Mouse (Mus musculus): Measurements from ENCODE around the gene Efnb2. TPM values are rescaled to one million over a fixed set of nuclear protein-coding genes. Genes with fewer than 3 reads are reported as not detected.

Efnb2 gene
- polyA plus RNA-seq, 1 experiment from 2014 or later, result 54.6 TPM

DNA sequence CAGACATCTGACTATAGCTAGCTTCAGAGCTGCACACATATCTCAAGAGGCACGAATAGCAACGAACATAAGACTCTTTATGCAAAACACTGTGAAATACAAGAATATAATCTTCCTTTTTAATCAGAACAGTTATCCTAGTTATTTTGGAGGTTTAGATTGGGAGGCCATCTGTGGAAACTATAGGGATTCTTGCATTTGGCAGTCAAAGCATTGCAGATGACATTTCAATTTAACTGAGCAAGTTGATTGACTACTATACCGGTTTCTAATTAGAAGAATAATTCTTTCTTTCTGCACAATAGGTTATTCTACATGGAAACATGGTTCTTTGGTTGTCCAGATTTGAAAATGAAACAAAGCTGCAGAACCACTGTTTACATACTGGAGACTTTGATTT, 38.6 kb downstream of the Efnb2 start:
- Histone ChIP-seq H3K9me3 (ENCODE audit: control insufficient read depth, low read length) (0 out of 2 replicates have a peak, but pooled peaks cover 2% of the 10 kb centered on the region), H3K9ac (replicated peaks; ENCODE audit: low read depth, low read length) (no peak overlapping the region), H3K27me3 (replicated peaks; ENCODE audit: control insufficient read depth, insufficient read depth, low read length) (no peaks in the 10 kb centered on the region), H3K4me1 (replicated peaks; ENCODE audit: control insufficient read depth, insufficient read depth, low read length) (peaks cover 65% of the 10 kb centered on the region), H3K4me2 (ENCODE audit: low read length) (peak overlapping the region; percentile 4; the same call in 1 of the 2 replicates), H3K27ac (ENCODE audit: low read length) (peak overlapping the region; percentile 84), H3K36me3 (ENCODE audit: control insufficient read depth, insufficient read depth) (peaks cover 17% of the 10 kb centered on the region), H3K4me3 (replicated peaks; ENCODE audit: low read length) (no peak overlapping the region)
- 38% methylated on average over 3 of the region's 3 CpGs for WGBS
- no peak for ATAC-seq

DNA sequence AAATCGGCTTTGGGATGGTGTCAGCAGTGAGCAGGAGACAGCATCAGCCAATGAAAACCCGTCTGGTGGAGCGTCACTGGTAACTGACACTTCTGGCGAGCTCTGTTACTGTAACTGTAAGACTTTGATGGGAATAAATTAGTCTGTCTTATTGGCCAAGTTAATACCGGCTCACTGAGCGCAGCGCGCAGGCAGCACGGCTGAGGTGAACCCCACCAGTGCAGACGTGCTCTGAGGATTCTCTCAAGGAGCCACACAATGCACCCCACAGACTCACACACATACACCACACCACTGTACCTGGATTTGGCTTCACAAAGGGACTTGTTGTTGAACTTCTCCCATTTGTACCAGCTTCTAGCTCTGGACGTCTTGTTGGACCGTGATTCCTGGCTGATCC, 39.0 kb downstream of the Efnb2 start:
- H3K4me1 ChIP-seq (replicated peaks; ENCODE audit: control insufficient read depth, insufficient read depth, low read length), result peaks cover 65% of the 10 kb centered on the region
- 0 out of 2 replicates have a peak, but pooled peaks cover 2% of the 10 kb centered on the region for H3K9me3 ChIP-seq (ENCODE audit: control insufficient read depth, low read length)
- peaks cover 17% of the 10 kb centered on the region for H3K36me3 ChIP-seq (ENCODE audit: control insufficient read depth, insufficient read depth)
- H3K27ac ChIP-seq (ENCODE audit: low read length), result peak overlapping the region; percentile 84
- peak overlapping the region; percentile 4; the same call in 1 of the 2 replicates for H3K4me2 ChIP-seq (ENCODE audit: low read length)
- ATAC-seq, result peak; percentile 47
- no peak overlapping the region for H3K4me3 ChIP-seq (replicated peaks; ENCODE audit: low read length)
- H3K27me3 ChIP-seq (replicated peaks; ENCODE audit: control insufficient read depth, insufficient read depth, low read length), result no peaks in the 10 kb centered on the region
- H3K9ac ChIP-seq (replicated peaks; ENCODE audit: low read depth, low read length), result no peak overlapping the region
- whole genome bisulfite sequencing, result 39% methylated on average over 12 of the region's 12 CpGs

DNA sequence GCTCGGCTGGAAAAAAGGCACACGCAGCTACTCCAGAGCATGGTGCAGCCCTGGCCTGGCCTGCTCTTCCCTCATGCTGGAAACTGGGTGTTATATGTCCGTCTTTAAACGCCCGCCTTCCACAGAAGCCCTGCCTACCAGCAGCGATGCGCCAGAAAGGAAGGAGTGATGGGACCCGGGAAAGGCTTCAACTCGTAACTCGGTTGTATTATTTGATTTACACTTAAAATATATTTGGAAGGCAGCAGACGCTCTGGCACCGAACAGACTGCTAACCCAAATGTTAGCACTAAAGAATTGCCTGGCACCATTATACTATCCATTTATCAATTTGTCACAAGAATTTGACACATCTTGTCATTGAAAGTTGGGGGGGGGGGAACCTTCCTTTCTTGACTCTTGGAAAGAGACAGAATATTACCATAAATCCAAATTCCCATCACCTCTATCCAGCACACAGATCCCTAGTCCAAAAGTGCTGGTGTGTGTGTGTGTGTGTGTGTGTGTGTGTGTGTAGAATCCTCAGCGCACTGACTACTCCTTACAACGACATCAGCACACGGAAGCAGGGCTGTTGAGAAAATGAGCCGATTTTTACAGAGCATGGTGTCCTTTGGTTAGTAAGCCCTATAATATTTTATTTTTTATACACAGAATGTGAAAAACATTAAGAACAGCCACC, 39.7 kb downstream of the Efnb2 start:
- Histone ChIP-seq H3K9me3 (ENCODE audit: control insufficient read depth, low read length) (0 out of 2 replicates have a peak, but pooled peaks cover 2% of the 10 kb centered on the region), H3K27ac (ENCODE audit: low read length) (peak overlapping the region; percentile 88), H3K4me3 (replicated peaks; ENCODE audit: low read length) (no peak overlapping the region), H3K4me2 (ENCODE audit: low read length) (peak overlapping the region; percentile 17; the same call in 1 of the 2 replicates), H3K36me3 (ENCODE audit: control insufficient read depth, insufficient read depth) (peaks cover 17% of the 10 kb centered on the region), H3K27me3 (replicated peaks; ENCODE audit: control insufficient read depth, insufficient read depth, low read length) (no peaks in the 10 kb centered on the region), H3K4me1 (replicated peaks; ENCODE audit: control insufficient read depth, insufficient read depth, low read length) (peaks cover 65% of the 10 kb centered on the region), H3K9ac (replicated peaks; ENCODE audit: low read depth, low read length) (peak overlapping the region; percentile 8; the same call in 1 of the 2 replicates)
- ATAC-seq, result peak; percentile 71
- WGBS, result 57% methylated on average over 16 of the region's 16 CpGs

DNA sequence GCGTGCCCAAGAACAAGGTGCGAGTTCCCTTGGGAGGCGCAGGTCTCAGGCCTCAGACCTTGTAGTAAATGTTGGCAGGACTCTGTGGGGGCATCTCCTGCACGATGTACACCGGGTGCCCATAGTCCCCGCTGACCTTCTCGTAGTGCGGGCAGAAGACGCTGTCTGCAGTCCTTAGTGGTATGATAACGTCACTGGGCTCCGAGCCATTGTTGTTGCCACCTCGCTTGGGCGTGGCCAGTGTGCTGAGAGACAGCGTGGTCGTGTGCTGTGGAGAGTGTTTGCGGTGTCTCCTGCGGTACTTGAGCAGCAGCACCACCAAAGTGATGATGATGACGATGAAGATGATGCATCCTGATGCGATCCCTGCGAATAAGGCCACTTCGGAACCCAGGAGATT, 40.5 kb downstream of the Efnb2 start:
- WGBS, result 77% methylated on average over 21 of the region's 21 CpGs

DNA sequence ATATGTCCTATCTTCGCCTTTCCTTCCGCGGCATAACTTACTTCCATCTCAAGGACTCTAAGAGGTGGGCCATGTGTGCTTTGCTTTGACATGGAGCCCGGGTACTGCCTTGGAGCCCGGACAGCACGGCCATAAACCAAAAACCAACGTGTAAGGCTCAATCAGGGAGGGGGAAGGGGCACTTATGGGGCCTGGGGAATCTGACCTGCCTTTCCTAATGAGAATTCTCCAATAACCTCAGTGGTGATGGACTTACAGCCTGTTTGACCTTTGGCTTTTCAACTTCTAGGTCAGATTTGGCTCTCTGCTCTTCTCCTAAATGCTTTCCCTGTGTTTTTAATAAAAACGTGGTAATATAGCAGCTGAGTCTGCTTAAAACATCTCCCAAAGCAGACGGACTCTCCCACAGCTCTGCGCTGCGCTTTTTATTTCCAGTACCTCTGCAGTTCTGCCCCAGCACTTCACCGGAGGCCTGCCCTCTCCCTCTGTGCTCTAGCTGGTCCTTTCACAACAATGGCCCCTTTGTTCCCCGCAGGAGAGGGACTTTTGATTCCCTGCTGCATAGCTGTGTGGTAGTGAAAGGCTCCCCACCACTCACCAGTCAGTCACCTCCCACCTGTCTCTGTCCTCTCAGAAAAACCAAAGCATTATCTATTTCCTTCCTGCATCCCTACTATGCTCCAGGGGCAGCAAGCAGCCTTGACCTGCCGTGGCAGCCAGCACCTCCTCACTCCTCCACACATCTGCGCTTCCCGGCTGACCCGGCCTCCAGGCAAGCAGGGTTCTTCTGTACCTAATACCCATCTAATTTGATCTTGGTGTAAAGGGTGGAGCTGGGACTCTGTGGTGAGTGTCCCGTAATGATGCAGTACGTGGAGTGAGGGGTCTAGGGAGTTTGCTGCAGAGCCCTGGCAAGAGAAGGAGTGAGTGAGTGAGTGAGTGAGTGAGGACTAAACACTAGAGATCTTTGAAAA, 41.5 kb downstream of the Efnb2 start:
- H3K36me3 ChIP-seq (ENCODE audit: control insufficient read depth, insufficient read depth), result peaks cover 17% of the 10 kb centered on the region
- H3K27me3 ChIP-seq (replicated peaks; ENCODE audit: control insufficient read depth, insufficient read depth, low read length), result no peaks in the 10 kb centered on the region
- no peaks in the 10 kb centered on the region for H3K9me3 ChIP-seq (ENCODE audit: control insufficient read depth, low read length)
- peak overlapping the region; percentile 17 for H3K4me3 ChIP-seq (replicated peaks; ENCODE audit: low read length)
- H3K27ac ChIP-seq (ENCODE audit: low read length), result peak overlapping the region; percentile 88
- H3K9ac ChIP-seq (replicated peaks; ENCODE audit: low read depth, low read length), result peak overlapping the region; percentile 46
- ATAC-seq, result no peak
- H3K4me1 ChIP-seq (replicated peaks; ENCODE audit: control insufficient read depth, insufficient read depth, low read length), result peaks cover 59% of the 10 kb centered on the region
- H3K4me2 ChIP-seq (ENCODE audit: low read length), result peak overlapping the region; percentile 39
- 30% methylated on average over 19 of the region's 19 CpGs for WGBS

More for the DNA sequence above, 40.5 kb downstream of the Efnb2 start:
- no peaks in the 10 kb centered on the region for H3K9me3 ChIP-seq (ENCODE audit: control insufficient read depth, low read length)
- peak overlapping the region; percentile 88 for H3K27ac ChIP-seq (ENCODE audit: low read length)
- H3K4me1 ChIP-seq (replicated peaks; ENCODE audit: control insufficient read depth, insufficient read depth, low read length), result peaks cover 65% of the 10 kb centered on the region
- peak overlapping the region; percentile 17 for H3K4me2 ChIP-seq (ENCODE audit: low read length)
- ATAC-seq, result 0 out of 2 replicates have a peak, but pooled peaks have one; percentile 1
- peak overlapping the region; percentile 26; the same call in 1 of the 2 replicates for H3K9ac ChIP-seq (replicated peaks; ENCODE audit: low read depth, low read length)
- H3K36me3 ChIP-seq (ENCODE audit: control insufficient read depth, insufficient read depth), result peaks cover 17% of the 10 kb centered on the region
- H3K27me3 ChIP-seq (replicated peaks; ENCODE audit: control insufficient read depth, insufficient read depth, low read length), result no peaks in the 10 kb centered on the region
- H3K4me3 ChIP-seq (replicated peaks; ENCODE audit: low read length), result no peak overlapping the region; the same call in 1 of the 2 replicates

DNA sequence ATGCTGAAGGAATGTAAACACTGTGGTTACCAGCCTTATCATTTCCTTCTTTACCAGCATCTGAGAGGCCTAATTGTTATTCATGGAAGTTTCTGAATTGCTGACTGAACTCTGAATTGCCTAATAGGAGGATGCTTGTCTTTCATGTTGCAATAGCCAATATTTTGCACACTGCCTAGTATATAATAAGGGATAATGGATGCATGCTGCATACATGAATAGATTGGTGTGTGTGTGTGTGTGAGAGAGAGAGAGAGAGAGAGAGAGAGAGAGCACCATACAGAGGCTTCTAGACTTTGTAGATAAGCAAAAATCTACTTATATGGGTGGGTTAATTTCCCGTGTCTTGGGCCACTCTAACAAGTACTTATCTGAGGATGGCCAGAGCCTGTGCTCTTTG, 47.2 kb downstream of the Efnb2 start:
- Histone ChIP-seq H3K4me3 (replicated peaks; ENCODE audit: low read length) (no peak overlapping the region), H3K9ac (replicated peaks; ENCODE audit: low read depth, low read length) (no peak overlapping the region), H3K4me1 (replicated peaks; ENCODE audit: control insufficient read depth, insufficient read depth, low read length) (peaks cover 11% of the 10 kb centered on the region), H3K36me3 (ENCODE audit: control insufficient read depth, insufficient read depth) (0 out of 2 replicates have a peak, but pooled peaks cover 3% of the 10 kb centered on the region), H3K4me2 (ENCODE audit: low read length) (no peak overlapping the region), H3K9me3 (ENCODE audit: control insufficient read depth, low read length) (no peaks in the 10 kb centered on the region), H3K27ac (ENCODE audit: low read length) (no peak overlapping the region), H3K27me3 (replicated peaks; ENCODE audit: control insufficient read depth, insufficient read depth, low read length) (no peaks in the 10 kb centered on the region)
- 68% methylated on average over 1 of the region's 1 CpGs for WGBS
- ATAC-seq, result peak; percentile 31; the same call in 1 of the 2 replicates

DNA sequence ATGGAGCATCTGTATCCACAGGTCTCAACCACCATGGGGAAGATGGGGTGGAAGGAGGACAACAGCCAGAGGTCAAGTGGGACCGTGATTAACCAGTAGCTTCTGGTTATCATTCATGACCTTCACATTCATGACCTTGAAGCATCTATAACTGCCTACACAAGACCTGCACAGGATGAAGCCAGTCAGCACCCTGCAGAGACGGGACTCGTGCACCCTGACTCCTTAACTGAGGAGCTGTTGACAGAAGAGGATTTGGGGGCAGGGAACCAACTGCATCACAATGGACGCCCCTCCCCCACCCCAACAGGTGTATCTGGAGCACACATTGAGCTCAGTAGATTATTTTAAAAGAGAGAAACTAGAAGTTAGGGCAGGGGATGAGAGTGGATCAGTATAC, 49.1 kb downstream of the Efnb2 start:
- no peak overlapping the region for H3K9ac ChIP-seq (replicated peaks; ENCODE audit: low read depth, low read length)
- peaks cover 4% of the 10 kb centered on the region for H3K4me1 ChIP-seq (replicated peaks; ENCODE audit: control insufficient read depth, insufficient read depth, low read length)
- no peak overlapping the region for H3K27ac ChIP-seq (ENCODE audit: low read length)
- WGBS, result 75% methylated on average over 4 of the region's 4 CpGs
- H3K27me3 ChIP-seq (replicated peaks; ENCODE audit: control insufficient read depth, insufficient read depth, low read length), result no peaks in the 10 kb centered on the region
- H3K4me3 ChIP-seq (replicated peaks; ENCODE audit: low read length), result no peak overlapping the region
- ATAC-seq, result no peak
- H3K36me3 ChIP-seq (ENCODE audit: control insufficient read depth, insufficient read depth), result no peaks in the 10 kb centered on the region
- no peak overlapping the region for H3K4me2 ChIP-seq (ENCODE audit: low read length)
- H3K9me3 ChIP-seq (ENCODE audit: control insufficient read depth, low read length), result no peaks in the 10 kb centered on the region

DNA sequence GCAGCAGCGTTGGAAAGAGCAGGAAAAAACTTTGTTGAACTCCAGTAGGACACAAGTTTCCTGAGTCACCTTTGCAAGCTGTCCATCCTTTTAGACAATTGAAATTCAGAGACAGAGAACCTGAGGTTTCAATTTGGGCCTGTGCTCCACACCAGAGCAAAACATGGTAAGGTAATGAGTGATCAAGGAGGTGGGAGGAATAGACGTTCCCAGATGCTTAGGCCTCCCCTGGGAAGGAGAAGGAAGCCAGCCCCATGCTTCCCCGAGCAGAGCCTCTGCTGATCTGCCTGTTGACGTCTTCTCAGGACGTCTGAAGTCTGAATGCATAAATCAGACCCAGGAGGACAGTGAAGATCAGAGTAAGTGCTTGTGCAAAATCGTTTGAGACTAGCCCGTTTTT, 51.3 kb downstream of the Efnb2 start:
- no peak overlapping the region for H3K27ac ChIP-seq (ENCODE audit: low read length)
- no peak overlapping the region for H3K4me3 ChIP-seq (replicated peaks; ENCODE audit: low read length)
- no peak for ATAC-seq
- no peaks in the 10 kb centered on the region for H3K9me3 ChIP-seq (ENCODE audit: control insufficient read depth, low read length)
- 22% methylated on average over 7 of the region's 7 CpGs for WGBS
- H3K36me3 ChIP-seq (ENCODE audit: control insufficient read depth, insufficient read depth), result no peaks in the 10 kb centered on the region
- no peaks in the 10 kb centered on the region for H3K27me3 ChIP-seq (replicated peaks; ENCODE audit: control insufficient read depth, insufficient read depth, low read length)
- H3K4me1 ChIP-seq (replicated peaks; ENCODE audit: control insufficient read depth, insufficient read depth, low read length), result peaks cover 4% of the 10 kb centered on the region; the same call in 1 of the 2 replicates
- H3K9ac ChIP-seq (replicated peaks; ENCODE audit: low read depth, low read length), result no peak overlapping the region
- no peak overlapping the region for H3K4me2 ChIP-seq (ENCODE audit: low read length)

DNA sequence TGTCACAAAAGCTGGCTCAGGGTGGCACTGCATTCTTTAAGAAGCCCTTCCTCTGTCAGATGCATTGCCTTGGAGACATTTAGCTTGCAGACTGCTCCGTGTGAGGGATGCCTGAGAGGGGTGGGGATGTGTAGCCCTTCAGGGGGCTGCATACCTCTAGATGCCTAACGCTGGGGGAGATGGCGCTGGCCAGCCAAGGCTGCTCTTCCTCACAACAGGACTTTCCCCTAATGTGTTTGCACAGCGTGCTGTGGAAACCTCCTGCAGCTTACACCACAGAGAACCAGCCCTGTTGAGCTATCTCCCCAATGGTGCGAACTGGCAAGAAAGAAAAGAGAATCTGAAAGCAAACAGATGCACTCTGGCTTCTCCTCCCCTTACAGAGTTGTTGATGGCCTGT, 51.9 kb downstream of the Efnb2 start:
- no peak overlapping the region for H3K4me2 ChIP-seq (ENCODE audit: low read length)
- H3K4me3 ChIP-seq (replicated peaks; ENCODE audit: low read length), result no peak overlapping the region
- no peak overlapping the region for H3K9ac ChIP-seq (replicated peaks; ENCODE audit: low read depth, low read length)
- peaks cover 4% of the 10 kb centered on the region; the same call in 1 of the 2 replicates for H3K4me1 ChIP-seq (replicated peaks; ENCODE audit: control insufficient read depth, insufficient read depth, low read length)
- H3K9me3 ChIP-seq (ENCODE audit: control insufficient read depth, low read length), result no peaks in the 10 kb centered on the region
- ATAC-seq, result no peak
- H3K36me3 ChIP-seq (ENCODE audit: control insufficient read depth, insufficient read depth), result no peaks in the 10 kb centered on the region
- 10% methylated on average over 5 of the region's 5 CpGs for WGBS
- H3K27me3 ChIP-seq (replicated peaks; ENCODE audit: control insufficient read depth, insufficient read depth, low read length), result no peaks in the 10 kb centered on the region
- no peak overlapping the region for H3K27ac ChIP-seq (ENCODE audit: low read length)

All from forebrain, embryonic 16.5 days (tissue).